Mouse (Mus musculus) mature B cell (primary cell): ENCODE measurements around the gene Lgals12.

Experiments used
- in situ Hi-C: fragments of 300-500 bp; cut with MboI; formaldehyde crosslinking; loops from 2 replicates; pipeline ENCODE4 v1.14.3; 2019

Gene Lgals12

DNA sequence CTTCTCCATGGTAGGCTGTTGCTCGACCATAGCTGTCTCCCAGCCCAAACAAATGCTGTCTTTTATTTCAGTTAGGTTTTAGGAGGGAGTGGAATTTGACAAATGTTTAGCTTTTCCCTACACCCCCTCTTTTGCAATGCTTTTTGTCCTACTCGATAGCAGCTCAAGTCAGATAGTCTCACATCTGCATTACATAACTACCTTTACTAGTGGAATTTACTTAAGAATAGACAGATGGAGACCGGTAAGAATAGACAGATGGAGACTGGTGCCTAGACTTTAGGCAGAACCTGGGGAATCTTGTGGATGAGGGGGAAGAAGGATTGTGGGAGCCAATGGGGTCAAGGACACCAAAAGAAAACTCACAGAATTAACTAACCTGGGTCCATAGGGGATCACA, 23.4 kb downstream of the Lgals12 start:
- in situ Hi-C loops, result no loop called here

DNA sequence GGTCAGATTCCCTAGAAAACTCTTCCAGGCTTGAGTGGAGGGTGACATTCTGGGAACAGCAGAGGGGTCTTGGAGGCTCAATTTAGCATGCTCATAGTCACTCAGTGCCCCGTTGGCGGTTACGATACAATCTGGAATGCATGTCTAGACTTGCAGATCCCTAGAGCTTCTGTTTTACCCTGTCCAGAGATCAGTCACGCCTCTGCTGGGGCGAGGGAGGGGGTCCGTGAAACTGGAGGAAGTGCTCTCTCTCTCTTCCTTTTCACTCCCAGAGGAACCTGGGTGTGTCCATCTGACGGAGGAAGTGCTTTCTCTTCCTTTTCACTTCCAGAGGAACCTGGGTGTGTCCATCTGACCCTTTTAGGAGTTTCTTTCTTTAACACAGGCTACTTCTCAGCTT, 23.9 kb downstream of the Lgals12 start:
- in situ Hi-C loops, result no loop called here

DNA sequence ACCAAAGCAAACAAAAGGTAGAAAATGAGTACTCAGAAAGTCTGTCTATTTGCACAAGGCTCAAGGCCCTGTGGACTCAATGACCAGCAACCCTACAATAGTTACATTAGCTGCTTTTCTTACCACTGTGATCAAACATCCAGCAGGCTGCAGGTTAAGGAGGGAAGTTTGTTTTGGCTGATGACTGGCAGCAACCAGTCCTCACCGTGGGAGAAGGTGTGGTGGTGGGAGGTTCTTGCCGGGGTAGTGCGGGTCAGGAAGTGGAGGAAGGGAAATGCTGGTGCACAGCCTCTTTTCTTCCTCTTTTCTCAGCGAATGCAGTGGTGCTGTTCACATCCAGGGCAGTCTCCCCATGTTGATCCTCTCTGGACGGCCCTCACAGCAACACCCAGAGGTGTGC, 26.0 kb downstream of the Lgals12 start:
- in situ Hi-C loops, result no loop called here

DNA sequence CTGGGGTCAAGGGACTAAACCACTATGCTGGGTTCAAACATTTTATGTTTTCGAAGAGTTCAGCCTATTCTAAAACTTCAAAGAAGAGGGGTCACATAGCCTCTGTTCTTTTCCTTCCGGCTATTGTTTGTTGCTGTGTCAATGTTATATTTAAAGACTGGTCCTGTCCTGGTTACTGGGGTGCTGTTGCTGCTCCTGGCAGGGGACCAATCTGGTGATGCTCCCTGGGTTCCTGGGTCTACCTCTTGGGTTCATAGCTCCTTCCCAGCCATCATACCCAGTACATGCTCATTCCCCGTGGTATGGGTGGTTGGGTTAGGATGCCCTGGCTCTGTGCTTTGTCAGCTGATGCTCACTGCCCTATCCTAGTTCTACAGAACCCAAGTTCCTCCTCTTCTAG, 29.3 kb downstream of the Lgals12 start:
- in situ Hi-C loops, result no loop called here

DNA sequence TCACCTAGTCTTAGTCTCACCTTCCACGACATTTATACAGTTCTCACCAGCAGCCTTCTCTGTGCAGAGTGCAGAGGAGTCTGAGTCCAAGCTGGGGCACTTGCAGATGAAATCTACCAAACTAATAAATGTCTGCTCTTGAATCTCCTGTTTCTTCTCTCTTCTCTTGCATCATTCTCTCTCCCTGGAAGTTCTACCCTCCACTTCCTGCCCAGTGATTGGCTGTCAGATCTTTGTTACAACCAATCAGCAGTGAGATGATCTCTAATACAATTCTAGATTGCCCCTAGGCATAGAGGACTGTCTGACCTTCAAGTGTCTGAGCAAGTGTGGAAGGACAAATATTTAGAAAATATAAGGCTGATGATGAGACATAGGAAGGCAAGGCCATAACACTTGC, 30.8 kb downstream of the Lgals12 start:
- in situ Hi-C loops, result no loop called here

DNA sequence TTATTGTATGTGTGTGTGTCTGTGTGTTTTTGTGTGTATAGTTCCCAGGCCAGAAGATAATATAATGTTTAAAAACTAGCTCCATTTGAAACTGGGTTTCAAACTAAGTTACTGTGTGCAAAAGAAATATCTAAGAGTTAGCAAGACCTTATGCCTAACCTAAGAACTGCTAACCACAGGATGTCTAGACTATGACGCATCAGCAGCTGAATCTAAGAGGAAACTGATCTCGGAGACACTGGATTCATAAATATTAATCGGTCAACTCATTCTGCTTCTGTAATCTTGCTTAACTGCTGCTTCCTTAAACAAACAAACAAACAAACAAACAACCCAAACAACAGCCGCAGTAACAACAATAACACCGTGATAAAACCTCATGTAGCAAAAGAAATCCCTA, 37.3 kb downstream of the Lgals12 start:
- in situ Hi-C loops, result no loop called here

DNA sequence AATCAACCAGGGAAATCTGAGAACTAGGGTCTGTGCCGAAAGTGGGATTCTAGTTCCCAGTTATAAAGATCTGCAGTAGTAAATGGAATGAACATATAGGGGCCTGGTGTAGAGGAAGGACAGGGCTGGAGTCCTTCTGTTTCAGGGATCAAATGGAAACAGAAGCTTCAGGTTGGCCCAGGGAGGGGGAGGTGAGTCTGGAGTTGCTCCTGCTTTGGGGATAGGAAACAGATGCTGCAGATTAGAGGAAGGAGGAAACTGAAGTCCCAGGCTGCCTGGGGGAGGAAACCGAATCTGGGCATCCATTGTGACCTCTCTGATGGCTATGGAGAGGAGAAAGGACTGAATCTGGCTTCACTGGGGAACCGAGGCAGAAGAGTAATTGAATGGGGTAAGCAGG, 38.6 kb downstream of the Lgals12 start:
- in situ Hi-C loops, result no loop called here

DNA sequence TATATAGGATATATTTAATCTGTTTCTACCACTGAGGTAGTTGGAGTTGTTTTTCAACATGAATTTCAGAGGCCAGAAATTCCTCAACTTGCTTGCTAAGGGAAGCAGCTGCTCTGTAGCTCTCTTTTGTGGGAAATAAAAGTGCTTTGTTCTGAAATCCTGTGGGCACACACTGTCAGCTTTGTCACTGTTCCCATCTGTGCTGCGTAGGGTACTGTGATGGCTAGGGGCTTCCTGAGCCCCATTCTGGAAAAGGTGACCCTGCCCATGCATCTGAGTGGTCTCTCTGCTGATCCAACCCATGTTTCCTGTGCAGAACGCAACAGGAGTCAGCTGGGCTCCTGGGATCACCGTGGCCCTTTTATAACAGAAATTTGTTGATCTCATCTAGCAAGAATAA, 40.2 kb downstream of the Lgals12 start:
- in situ Hi-C loops, result no loop called here

DNA sequence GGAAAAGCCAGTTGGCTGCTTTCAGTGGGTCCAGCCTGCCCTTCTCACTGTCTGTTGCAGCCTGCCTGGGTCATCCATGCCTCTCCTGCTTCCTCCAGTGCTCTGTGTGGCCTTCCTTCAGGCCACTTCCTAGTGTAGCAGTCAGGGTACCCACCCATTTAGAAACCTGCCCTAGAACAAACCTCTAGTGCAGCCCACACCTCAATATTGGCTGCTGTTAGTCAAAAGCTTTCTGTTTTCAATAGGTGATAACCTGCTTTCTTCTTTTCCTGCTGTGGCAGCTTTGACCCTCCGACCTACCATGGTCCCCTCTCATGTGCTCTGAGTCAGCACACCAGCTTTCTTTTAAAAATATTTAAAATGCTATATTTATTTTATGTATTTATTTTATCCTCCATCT, 42.5 kb downstream of the Lgals12 start:
- in situ Hi-C loops, result no loop called here

DNA sequence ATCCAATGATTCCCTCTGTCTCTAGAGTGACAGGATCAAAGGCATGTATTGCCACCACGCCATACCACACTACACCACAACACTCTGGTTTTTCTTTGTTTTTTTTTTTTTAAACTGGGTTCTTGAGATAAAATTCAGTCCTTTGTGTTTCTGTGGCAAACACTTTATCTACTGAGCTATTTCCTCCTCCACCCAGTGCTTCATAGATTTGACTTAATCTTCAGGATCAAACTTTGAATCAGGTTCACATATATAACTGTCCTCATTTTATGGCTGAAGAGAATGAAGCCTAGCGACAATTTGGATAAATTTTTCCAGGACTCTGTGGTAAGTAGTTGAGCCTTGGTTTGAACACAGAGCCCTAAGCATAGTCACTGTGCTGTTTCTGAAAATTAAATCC, 43.3 kb downstream of the Lgals12 start:
- in situ Hi-C loops, result no loop called here

DNA sequence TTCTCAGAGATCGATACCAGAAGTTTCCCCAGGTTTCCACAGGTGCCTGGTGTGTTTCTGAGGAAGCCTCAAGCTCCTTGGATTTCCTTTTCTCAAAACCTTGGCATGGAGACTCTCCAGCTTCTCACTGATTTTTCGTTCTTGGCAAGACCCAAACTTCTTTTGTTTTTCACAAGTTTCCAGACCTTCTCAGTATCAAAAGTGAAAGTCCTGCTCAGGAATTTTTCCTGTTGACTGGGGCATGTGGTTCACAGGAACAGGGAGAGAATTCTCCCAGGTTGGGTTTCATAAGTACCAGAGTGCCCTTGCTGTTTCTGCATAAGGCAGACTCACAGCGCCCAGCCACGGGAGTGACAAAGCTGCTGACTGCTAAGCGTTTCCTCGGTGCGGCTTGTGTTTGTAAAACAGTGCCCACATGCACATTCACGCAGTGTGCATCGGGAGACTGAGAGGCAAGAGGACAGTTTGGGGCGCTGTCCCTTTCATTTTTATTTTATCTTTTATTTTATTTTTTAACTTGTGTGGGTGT, 44.3 kb downstream of the Lgals12 start:
- in situ Hi-C loops, result no loop called here

DNA sequence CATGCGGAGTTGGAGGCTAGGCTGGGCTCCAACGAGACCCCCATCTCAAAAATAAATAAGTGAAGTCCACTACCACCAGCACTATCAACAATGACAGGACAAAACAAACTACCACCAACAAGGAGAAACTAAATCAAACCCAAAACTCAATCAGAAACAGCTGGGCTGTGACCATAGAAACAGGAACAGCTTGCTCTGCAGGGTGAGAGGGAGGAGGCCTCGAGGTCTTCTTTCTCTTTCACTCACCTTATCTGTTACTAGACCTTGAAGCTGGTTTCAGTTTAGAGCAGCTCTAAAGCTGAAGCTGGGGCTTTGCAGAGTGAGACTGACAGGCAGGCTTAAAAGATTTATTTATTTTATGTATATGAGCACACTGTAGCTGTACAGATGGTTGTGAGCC, 45.5 kb downstream of the Lgals12 start:
- in situ Hi-C loops, result no loop called here

DNA sequence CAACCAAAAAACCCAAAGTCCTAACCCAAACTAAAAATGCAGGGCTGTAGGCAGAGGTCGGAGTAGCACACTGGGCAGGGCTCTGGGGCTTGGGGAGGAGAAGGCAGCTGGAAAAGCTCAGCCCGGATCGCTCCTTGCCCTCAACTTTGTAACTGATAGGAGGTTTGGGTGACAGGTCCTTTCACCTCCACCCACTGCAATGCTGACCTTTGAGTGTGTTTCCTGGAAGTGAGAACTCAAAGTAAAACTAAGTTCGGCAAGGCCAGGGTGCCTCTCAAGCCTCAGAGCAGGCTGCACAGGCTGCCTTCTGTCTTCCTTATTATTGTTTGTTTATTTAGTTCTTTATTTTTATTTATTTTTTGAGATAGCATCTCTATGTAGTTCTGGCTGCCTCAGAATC, 47.0 kb downstream of the Lgals12 start:
- in situ Hi-C loops, result no loop called here

DNA sequence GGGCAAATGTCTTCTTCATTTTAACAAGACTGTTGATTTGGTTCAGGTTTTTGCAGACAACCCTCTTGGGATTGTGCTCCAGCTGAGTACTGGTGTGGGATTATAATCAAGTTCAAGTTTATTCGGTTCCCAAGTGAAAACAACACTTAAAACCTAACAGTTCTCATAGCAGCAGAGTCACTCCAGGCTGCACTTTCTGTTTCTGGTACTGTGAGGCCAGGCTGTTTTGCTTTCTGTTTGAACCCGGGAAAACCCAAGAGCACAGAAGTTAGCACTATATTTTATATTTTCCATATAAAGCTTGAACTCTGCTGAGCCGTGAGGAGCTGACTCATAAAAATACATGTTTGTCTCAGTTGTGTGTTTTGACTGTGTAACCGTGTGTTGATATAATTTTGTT, 48.3 kb downstream of the Lgals12 start:
- in situ Hi-C loops, result no loop called here

DNA sequence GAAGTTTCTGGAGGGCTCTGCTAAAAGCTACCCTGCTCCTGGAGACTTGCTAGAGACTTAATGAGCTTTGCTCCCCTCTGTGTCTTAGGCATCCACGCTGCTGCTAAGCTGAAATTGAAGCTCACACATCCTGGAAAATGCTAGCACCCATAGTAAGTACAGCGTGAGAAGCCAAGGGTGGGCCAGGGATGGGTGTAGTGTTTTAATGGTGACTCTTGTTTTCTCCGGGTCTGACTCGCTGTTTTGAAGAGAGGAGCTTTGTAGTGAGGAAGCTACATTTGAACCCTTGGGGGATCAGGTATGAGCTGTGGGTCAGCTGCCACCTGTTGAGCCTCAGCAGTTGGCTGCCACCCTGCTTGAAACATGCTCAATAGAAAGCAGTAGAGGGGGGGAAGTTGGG, 49.1 kb downstream of the Lgals12 start:
- in situ Hi-C loops, result no loop called here

DNA sequence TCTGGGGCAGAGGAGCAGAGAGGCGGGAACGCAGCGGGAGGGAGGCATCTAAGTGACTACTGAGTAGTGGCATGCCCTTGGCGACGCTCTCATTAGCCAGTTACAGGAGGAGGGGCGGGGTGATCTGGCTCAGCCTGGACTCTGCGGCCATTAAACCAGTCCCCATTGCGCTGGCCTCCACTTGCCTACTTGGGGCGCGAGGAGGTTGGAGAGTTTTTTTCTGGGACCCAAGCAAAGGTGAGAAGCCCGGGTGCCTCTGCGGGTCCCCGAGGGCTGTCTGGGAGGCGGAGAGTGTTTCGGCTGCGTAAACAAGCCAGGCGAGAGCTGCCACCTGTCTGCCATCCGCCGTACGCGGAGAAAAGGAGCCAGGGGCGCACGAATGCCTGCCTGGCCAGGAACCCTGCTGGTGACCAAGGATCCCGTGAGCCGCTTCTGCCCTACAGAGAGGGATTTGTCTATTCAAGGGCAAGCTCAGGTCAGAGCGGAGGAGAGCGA, 49.6 kb downstream of the Lgals12 start, which contains the start of gene Pla2g16:
TSS of gene Pla2g16 (plus strand) at position 132 of the 495 bp plus-strand sequence.
- in situ Hi-C loops, result no loop called here

DNA sequence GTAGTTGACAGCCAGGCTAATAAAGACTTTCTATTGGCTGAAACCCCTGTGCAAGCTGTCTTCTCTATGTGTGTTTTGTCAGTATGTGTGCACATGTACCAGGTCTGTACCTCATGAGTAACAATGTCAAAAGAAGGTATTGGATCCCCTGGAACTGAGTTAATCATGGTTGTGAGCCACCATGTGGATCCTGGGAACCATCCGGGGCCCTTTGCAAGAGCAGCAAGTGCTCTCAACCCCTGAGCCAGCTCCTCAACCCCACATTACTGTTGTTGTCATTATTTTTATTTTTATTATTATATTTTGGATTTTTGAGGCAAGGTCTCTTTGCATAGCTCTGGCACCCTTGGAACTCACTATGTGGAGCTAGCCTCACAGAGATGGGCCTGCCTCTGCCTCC, 50.4 kb downstream of the Lgals12 start:
- in situ Hi-C loops, result no loop called here

DNA sequence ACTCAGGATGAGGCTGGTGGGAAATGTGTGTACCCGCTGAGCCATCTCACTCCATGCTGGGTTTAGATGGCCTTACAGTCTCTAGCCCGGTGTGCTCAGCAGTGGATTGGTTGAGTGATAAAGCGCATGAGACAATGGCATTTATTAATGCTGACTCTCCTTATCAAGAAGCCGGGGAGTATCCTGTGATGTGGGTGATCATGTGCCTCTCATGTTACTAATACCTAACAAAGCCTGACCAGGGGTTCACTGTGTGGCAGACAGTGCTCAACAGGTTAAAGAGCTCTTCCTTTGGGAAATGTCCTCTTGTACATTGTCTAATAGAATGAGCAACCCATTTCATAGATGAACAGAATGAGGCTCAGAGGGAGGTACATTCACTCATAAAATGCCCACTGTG, 52.1 kb downstream of the Lgals12 start:
- in situ Hi-C loops, result no loop called here

DNA sequence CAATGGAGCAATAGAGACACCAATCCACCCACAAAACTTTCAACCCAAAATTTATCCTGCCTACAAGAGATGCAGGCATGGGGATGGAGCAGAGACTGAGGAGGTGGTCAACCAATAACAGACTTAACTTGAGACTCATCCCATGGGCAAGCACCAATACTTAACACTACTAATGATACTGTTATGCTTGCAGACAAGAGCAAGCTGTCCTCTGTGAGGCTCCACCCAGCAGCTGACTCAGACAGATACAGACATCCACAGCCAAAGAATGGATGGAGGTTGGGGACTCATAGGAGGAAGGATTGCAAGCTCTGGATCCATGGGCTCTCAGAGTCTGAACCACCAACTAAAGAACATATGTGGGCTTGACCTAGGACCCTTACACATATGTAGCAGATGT, 53.6 kb downstream of the Lgals12 start:
- in situ Hi-C loops, result no loop called here

DNA sequence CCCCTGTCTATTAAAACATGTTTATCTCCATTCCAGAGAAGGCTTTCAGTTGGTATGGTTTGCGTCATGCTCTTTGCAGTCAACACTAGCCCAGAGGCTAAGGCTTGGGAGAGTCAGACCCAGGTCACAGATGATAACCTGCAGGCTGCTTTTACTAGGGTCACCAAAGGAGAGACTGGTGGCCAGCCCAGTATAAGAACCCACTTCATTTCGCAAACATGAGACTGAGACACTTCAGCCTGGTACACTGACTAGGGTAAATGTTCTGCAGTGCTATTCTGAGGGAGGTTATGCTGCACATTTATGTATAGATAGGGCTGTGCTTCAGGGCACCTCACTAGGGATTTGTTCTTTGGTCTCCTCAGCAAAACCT, 54.7 kb downstream of the Lgals12 start:
- in situ Hi-C loops, result no loop called here

DNA sequence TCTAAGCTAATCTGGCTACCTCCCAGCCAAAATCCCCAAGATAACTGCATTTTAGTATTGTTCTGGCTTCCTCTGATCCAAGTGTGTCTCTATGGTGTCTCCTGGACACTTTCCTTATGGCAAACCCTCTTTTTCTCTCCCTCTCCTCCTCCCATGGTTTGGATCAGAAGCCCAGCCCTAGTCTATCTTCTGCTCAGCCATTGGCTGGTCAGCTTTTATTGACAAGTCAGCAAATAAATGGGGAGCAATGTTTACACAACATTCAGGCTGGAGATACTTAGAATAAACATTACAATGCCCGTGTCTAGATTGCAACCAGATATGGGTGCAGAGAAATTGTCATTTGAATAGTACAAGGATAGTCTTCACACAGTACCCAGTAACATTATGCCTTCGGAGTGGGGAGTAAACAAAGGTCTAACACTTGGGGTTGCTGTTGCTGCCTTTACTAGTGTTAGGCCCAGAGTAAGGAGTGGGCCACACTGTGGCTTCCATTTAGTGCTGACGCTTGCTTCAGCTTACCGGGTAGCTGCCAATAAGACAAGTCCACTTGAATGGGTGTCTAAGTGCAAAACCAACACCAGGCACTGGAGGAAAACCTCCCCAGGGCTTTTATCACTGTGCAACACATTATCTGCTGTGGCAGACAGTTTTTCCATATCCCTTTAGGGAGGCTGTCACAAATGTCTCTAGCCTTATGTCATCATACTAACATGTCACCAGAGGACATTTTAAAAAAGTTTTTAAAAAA, 55.3 kb downstream of the Lgals12 start:
- in situ Hi-C loops, result no loop called here

DNA sequence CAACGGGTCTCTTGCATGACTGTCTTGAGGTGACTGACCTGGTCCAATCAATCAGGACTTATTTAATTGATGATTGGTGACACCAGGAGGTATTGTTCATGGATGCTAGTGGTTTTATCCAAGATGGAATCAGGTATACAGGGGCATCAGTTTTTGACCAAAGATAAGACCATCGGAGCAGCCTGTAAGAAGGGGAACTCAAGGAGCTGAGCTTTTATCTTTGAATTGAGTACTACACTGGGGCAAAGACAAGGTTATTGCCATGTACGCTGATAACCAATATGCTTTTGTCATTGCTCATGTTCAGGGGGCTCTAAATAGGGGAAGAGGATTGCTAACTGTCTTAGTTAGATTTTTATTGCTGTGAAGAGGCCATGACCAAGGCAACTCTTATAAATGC, 58.1 kb downstream of the Lgals12 start:
- in situ Hi-C loops, result no loop called here
